Mouse (Mus musculus) kidney, adult 2 months (tissue): ENCODE measurements around the gene Cmtm5. TPM values are rescaled to one million over a fixed set of nuclear protein-coding genes. Genes with fewer than 3 reads are reported as not detected.
A peak's percentile ranks its signal among the peaks of the same experiment; 100 is the strongest.

Source experiments
- DNase-seq: peaks from one replicate; pipeline ENCODE4 v3.0.0; 2021
- H3K27ac ChIP-seq: fragments of 200-500 bp; 2 replicates; pipeline ENCODE4 v1.5.1; 2012; ENCODE audit warnings: low read depth, low read length, control low read depth, inconsistent platforms; ENCODE audit not compliant: insufficient read depth
- H3K27me3 ChIP-seq: fragments of 200-500 bp; replicated peaks from 2 replicates; pipeline ENCODE4 v1.6.1; 2012; ENCODE audit warnings: mild to moderate bottlenecking, moderate library complexity, low read length, inconsistent platforms; ENCODE audit not compliant: control insufficient read depth, insufficient read depth
- H3K36me3 ChIP-seq: fragments of 200-500 bp; 2 replicates; pipeline ENCODE4 v1.6.1; 2012; ENCODE audit warnings: mild to moderate bottlenecking, moderate library complexity, low read length, inconsistent platforms; ENCODE audit not compliant: control insufficient read depth, insufficient read depth
- H3K4me1 ChIP-seq: fragments of 200-500 bp; 2 replicates; pipeline ENCODE4 v1.6.1; 2011; ENCODE audit warnings: low read length; ENCODE audit not compliant: control insufficient read depth, insufficient read depth
- H3K4me3 ChIP-seq: fragments of 200-500 bp; 2 replicates; pipeline ENCODE4 v1.5.1; 2011; ENCODE audit warnings: mild to moderate bottlenecking, low read depth, low read length, control low read depth; ENCODE audit not compliant: insufficient read depth
- CTCF ChIP-seq: fragments of 200-500 bp; conservative IDR thresholded peaks from 2 replicates; pipeline ENCODE4 v1.5.1; 2011; ENCODE audit warnings: low read depth, mild to moderate bottlenecking, control low read depth, low read length, moderate library complexity, mixed read lengths; ENCODE audit not compliant: insufficient read depth, insufficient read length
- POLR2A ChIP-seq: fragments of 200-500 bp; IDR thresholded peaks from one replicate; pipeline ENCODE4 v1.6.1; 2011; ENCODE audit warnings: low read depth, low read length, control low read depth
- WGBS: fragments of 180-500 bp; shearing (Covaris S2); methylation state at CpG from one replicate; pipeline ENCODE4 v1.1.7; 2018; 5-methylcytosine and 5-hydroxymethylcytosine counted together
- polyA plus RNA-seq: library from polyadenylated mRNA; depleted of rRNA; stranded (reverse); fragments of >200 nt; gene quantifications from 2 replicates; pipeline ENCODE4 v1.2.3, GENCODE M21; 2012; rRNA removed

Cmtm5 gene
- polyA plus RNA-seq: 0.59 and 0.79 TPM in 2 replicates

GRCm38 (mm10) chr14:54935904-54936830 lies at the start of gene Cmtm5:
TSS of gene Cmtm5 (plus strand) at chr14:54936261.
- WGBS: 36% methylated on average over 8 of the region's 8 CpGs
- Histone ChIP-seq H3K27ac (no peak within 1 kb of the TSS), H3K4me3 (no peak within 1 kb of the TSS), H3K27me3 (no peaks in the 10 kb centered on the region), H3K36me3 (no peaks in the 10 kb centered on the region), H3K4me1 (peaks cover 9% of the 10 kb centered on the region)
- no peak for DNase-seq
- TF ChIP-seq CTCF (no peak), POLR2A (no peak)

DNA sequence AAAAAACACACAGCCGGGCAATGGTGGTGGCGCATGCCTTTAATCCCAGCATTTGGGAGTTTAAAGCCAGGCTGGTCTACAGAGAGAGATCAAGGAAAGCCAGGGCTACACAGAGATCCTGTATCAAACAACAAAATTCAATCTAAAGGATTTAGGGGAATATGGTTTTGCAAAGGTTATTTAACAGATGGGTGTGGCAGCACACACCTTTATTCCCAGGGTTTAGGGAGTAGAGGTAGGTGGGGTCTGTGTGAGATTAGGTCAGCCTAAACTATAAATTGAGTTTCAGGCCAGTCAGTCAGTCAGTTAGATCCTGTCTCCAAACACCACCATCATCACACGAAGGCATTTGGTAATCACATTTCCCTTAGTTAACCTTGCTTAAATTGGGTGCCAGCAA lies 43.9 kb upstream of the Cmtm5 start, which contains the start of gene Pabpn1:
TSS of gene Pabpn1 (plus strand) at position 301 of the 400 bp plus-strand sequence.
- TF ChIP-seq POLR2A (no peak), CTCF (no peak)
- Histone ChIP-seq H3K27me3 (no peaks in the 10 kb centered on the region), H3K4me1 (peaks cover 7% of the 10 kb centered on the region; the same call in 1 of the 2 replicates), H3K27ac (peak within 1 kb of the TSS; percentile 27), H3K36me3 (peaks cover 8% of the 10 kb centered on the region; the same call in 1 of the 2 replicates), H3K4me3 (no peak within 1 kb of the TSS)
- WGBS: 94% methylated on average over 3 of the region's 3 CpGs
- no peak for DNase-seq

DNA sequence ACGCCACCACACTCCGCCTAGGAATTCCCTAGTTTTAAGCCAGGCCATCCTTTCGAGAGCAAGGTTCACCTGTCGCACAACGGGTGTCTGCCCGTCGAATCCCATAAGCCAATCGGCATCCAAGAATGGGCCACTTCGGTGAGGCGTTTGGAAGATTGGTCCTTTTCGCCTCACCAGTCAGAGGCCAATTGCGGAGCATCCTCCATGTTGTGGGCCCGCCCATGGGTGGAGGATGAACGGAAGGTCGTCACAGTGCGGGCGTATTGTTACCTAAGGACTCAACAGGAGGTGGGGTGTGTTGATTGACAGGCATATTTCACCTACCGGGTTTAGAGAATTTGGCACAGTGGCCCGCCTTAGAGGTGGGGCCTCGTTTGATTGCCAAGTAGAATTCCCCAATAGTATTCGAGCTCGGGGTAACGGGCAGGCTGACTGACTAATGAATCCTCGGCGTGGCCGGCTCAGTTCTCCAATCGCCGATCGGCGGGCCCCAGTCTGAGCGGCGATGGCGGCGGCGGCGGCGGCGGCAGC lies 42.3 kb upstream of the Cmtm5 start:
- TF ChIP-seq CTCF (no peak), POLR2A (peak; percentile 82)
- Histone ChIP-seq H3K27ac (peak overlapping the region; percentile 27), H3K4me3 (peak overlapping the region; percentile 99), H3K4me1 (peaks cover 7% of the 10 kb centered on the region; the same call in 1 of the 2 replicates), H3K36me3 (peaks cover 11% of the 10 kb centered on the region), H3K27me3 (no peaks in the 10 kb centered on the region)
- peak; percentile 100 for DNase-seq
- WGBS: under 1% methylated on average over 38 of the region's 38 CpGs

DNA sequence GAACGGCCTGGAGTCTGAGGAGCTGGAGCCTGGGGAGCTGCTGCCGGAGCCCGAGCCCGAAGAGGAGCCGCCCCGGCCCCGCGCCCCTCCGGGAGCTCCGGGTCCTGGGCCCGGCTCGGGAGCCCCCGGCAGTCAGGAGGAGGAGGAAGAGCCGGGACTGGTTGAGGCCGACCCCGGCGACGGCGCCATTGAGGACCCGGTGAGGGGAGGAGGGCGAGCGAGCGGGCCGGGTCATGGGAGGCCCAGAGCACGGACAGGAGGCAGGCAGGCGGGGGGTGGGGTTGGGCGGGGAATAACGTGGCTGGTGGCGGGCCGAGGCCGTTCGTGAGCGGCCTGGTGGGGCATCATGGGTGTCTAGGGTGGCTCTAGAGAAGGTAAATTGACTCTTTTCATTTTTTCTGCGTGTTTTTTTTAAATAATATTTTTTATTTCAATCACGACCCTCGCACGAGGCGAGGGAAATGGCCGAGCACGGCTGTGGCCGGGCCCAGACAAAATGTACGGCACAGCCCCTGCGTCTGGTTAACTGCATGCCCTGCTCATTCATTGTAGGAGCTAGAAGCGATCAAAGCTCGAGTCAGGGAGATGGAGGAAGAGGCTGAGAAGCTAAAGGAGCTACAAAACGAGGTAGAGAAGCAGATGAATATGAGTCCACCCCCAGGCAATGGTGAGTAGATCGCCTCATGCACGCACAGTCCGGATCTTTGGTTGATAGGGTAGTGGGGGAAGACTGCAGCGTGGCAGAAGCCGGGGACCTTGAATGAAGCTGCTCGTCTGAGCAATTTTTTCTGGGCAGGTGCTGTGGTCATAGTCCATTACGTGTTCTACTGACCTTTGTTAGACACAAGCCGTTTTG lies 41.5 kb upstream of the Cmtm5 start:
- Histone ChIP-seq H3K27ac (peak overlapping the region; percentile 95), H3K36me3 (peaks cover 11% of the 10 kb centered on the region), H3K4me1 (peaks cover 7% of the 10 kb centered on the region; the same call in 1 of the 2 replicates), H3K27me3 (no peaks in the 10 kb centered on the region), H3K4me3 (peak overlapping the region; percentile 99)
- TF ChIP-seq POLR2A: no peak
- TF ChIP-seq CTCF: no peak
- DNase-seq: peak; percentile 75
- WGBS: 1% methylated on average over 54 of the region's 54 CpGs

- DNase-seq: no peak
- no peak overlapping the region for H3K27ac ChIP-seq
Observed at GRCm38 (mm10) chr14:54897445-54897844, 38.6 kb upstream of the Cmtm5 start.

GRCm38 (mm10) chr14:54900383-54900782 lies 35.7 kb upstream of the Cmtm5 start:
- under 1% methylated on average over 3 of the region's 3 CpGs for WGBS

More at GRCm38 (mm10) chr14:54897445-54897844, 38.6 kb upstream of the Cmtm5 start:
- Histone ChIP-seq H3K4me3 (no peak overlapping the region), H3K27me3 (no peaks in the 10 kb centered on the region), H3K36me3 (peaks cover 11% of the 10 kb centered on the region), H3K4me1 (peaks cover 12% of the 10 kb centered on the region; the same call in 1 of the 2 replicates)
- 25% methylated on average over 2 of the region's 2 CpGs for WGBS
- no peak for TF ChIP-seq POLR2A

DNA sequence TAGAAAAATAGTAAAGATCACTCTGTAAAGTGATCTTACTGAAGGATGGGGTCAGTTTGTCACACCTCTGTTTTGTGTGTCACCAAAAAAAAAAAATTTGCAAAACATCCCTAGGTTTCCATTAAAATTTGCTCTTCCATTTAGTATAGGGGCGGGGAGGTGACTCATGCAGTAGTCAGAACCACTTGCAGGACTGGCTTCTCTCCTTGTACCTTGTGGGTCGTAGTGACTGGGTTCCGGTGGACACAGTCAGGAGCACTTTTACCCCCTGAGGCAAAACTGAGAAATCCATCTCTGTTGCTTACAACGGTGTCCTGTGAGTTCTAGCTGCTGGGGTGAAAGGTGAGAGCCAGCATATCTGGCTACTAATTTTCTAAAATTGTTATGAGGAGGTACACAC lies 32.4 kb upstream of the Cmtm5 start:
- Histone ChIP-seq H3K27ac (no peak overlapping the region), H3K4me1 (peaks cover 5% of the 10 kb centered on the region; the same call in 1 of the 2 replicates), H3K27me3 (no peaks in the 10 kb centered on the region), H3K4me3 (no peak overlapping the region), H3K36me3 (no peaks in the 10 kb centered on the region; the same call in 1 of the 2 replicates)
- TF ChIP-seq POLR2A: no peak
- TF ChIP-seq CTCF: no peak
- no peak for DNase-seq
- 78% methylated on average over 4 of the region's 4 CpGs for WGBS

More at GRCm38 (mm10) chr14:54900383-54900782, 35.7 kb upstream of the Cmtm5 start:
- Histone ChIP-seq H3K27ac (no peak overlapping the region), H3K36me3 (peaks cover 11% of the 10 kb centered on the region), H3K4me1 (peaks cover 8% of the 10 kb centered on the region; the same call in 1 of the 2 replicates), H3K27me3 (no peaks in the 10 kb centered on the region), H3K4me3 (no peak overlapping the region)
- no peak for TF ChIP-seq POLR2A
- peak; percentile 41 for TF ChIP-seq CTCF
- DNase-seq: peak; percentile 89
